Mouse (Mus musculus) midbrain, embryonic 15.5 days (tissue): ENCODE data around the gene Mrpl45. TPM values are rescaled to one million over a fixed set of nuclear protein-coding genes. Genes with fewer than 3 reads are reported as not detected.
A peak's percentile ranks its signal among the peaks of the same experiment; 100 is the strongest.
"Not testable (repeated sequence)": the region's sequence is repeated elsewhere in the genome, so short reads cannot be mapped to it uniquely, and the experiment has no call there.

Experiments used
- ATAC-seq: fragments of 200-750 bp; cut with Nextera tagmentation; replicated peaks from 2 replicates; pipeline ENCODE4 v1.8.0; 2017; ENCODE audit warnings: moderate TSS enrichment
- H3K27ac ChIP-seq: fragments of 300-500 bp; sonication (generic); 2 replicates; pipeline ENCODE4 v1.5.1; 2015; ENCODE audit warnings: mild to moderate bottlenecking, inconsistent platforms
- H3K27me3 ChIP-seq: fragments of 300-500 bp; sonication (generic); replicated peaks from 2 replicates; pipeline ENCODE4 v1.6.1; 2015; ENCODE audit warnings: inconsistent platforms
- H3K36me3 ChIP-seq: fragments of 300-500 bp; sonication (generic); replicated peaks from 2 replicates; pipeline ENCODE4 v1.6.1; 2015; ENCODE audit warnings: inconsistent platforms
- H3K4me1 ChIP-seq: fragments of 300-500 bp; sonication (generic); 2 replicates; pipeline ENCODE4 v1.6.1; 2015; ENCODE audit warnings: inconsistent platforms
- H3K4me2 ChIP-seq: fragments of 300-500 bp; sonication (generic); 2 replicates; pipeline ENCODE4 v1.6.1; 2015; ENCODE audit warnings: inconsistent platforms, mild to moderate bottlenecking, moderate library complexity
- H3K4me3 ChIP-seq: fragments of 300-500 bp; sonication (generic); 2 replicates; pipeline ENCODE4 v1.5.1; 2015; ENCODE audit warnings: mild to moderate bottlenecking, inconsistent platforms
- H3K9ac ChIP-seq: fragments of 300-500 bp; sonication (generic); 2 replicates; pipeline ENCODE4 v1.6.1; 2015; ENCODE audit warnings: mild to moderate bottlenecking, inconsistent platforms
- H3K9me3 ChIP-seq: fragments of 300-500 bp; sonication (generic); 2 replicates; pipeline ENCODE4 v1.6.1; 2016; ENCODE audit warnings: inconsistent platforms
- WGBS: fragments of 180-500 bp; shearing (Covaris S2); methylation state at CpG from one replicate; pipeline ENCODE4 v1.1.7; 2015; ENCODE audit warnings: mixed read lengths; 5-methylcytosine and 5-hydroxymethylcytosine counted together
- polyA plus RNA-seq: library from polyadenylated mRNA; unstranded; fragments of >200 nt; fragmentation: Nextera tagmentation; extraction: Ambion mirVana; gene quantifications from 2 replicates; pipeline ENCODE4 v1.2.1, GENCODE M21; 2015

The Mrpl45 gene
- polyA plus RNA-seq, result 33.1 and 38.1 TPM in 2 replicates

GRCm38 (mm10) chr11:97315504-97316503, at the start of gene Mrpl45:
Mrpl45 (plus strand) TSS chr11:97315716.
- under 1% methylated on average over 50 of the region's 50 CpGs for WGBS
- no peaks in the 10 kb centered on the region for H3K9me3 ChIP-seq
- H3K4me2 ChIP-seq, result peak within 1 kb of the TSS; percentile 53
- H3K27ac ChIP-seq, result peak within 1 kb of the TSS; percentile 84
- peaks cover 22% of the 10 kb centered on the region for H3K4me1 ChIP-seq
- H3K9ac ChIP-seq, result peak within 1 kb of the TSS; percentile 67
- peak; percentile 96 for ATAC-seq
- peak within 1 kb of the TSS; percentile 51 for H3K4me3 ChIP-seq
- H3K27me3 ChIP-seq, result no peaks in the 10 kb centered on the region
- H3K36me3 ChIP-seq, result no peaks in the 10 kb centered on the region

- not testable (repeated sequence) for H3K9ac ChIP-seq, H3K4me2 ChIP-seq, H3K27ac ChIP-seq, H3K4me1 ChIP-seq, H3K9me3 ChIP-seq, H3K4me3 ChIP-seq, ATAC-seq, H3K27me3 ChIP-seq, H3K36me3 ChIP-seq
- 97% methylated on average over 1 of the region's 1 CpGs for WGBS
Observed at GRCm38 (mm10) chr11:97266544-97266943, 49.0 kb upstream of the Mrpl45 start.

- 82% methylated on average over 2 of the region's 2 CpGs for WGBS
- not testable (repeated sequence) for ATAC-seq, H3K4me3 ChIP-seq, H3K27ac ChIP-seq, H3K4me1 ChIP-seq, H3K9me3 ChIP-seq, H3K27me3 ChIP-seq, H3K36me3 ChIP-seq, H3K4me2 ChIP-seq, H3K9ac ChIP-seq
Observed at GRCm38 (mm10) chr11:97270004-97270403, 45.5 kb upstream of the Mrpl45 start.

- no peak overlapping the region for H3K27ac ChIP-seq
- no peaks in the 10 kb centered on the region for H3K9me3 ChIP-seq
- H3K4me1 ChIP-seq, result peaks cover 14% of the 10 kb centered on the region
- no peak overlapping the region for H3K4me2 ChIP-seq
- WGBS, result 96% methylated on average over 4 of the region's 4 CpGs
- H3K36me3 ChIP-seq, result no peaks in the 10 kb centered on the region
- H3K4me3 ChIP-seq, result no peak overlapping the region
- no peaks in the 10 kb centered on the region for H3K27me3 ChIP-seq
- no peak for ATAC-seq
- H3K9ac ChIP-seq, result no peak overlapping the region
Observed at GRCm38 (mm10) chr11:97272835-97273234, 42.7 kb upstream of the Mrpl45 start.

- H3K4me2 ChIP-seq, result no peak overlapping the region
- no peaks in the 10 kb centered on the region for H3K27me3 ChIP-seq
- WGBS, result 85% methylated on average over 5 of the region's 5 CpGs
- no peak overlapping the region for H3K4me3 ChIP-seq
- H3K4me1 ChIP-seq, result peaks cover 22% of the 10 kb centered on the region
- no peaks in the 10 kb centered on the region for H3K36me3 ChIP-seq
- no peaks in the 10 kb centered on the region for H3K9me3 ChIP-seq
- H3K9ac ChIP-seq, result no peak overlapping the region
- no peak overlapping the region for H3K27ac ChIP-seq
- no peak for ATAC-seq
Observed at GRCm38 (mm10) chr11:97273613-97274012, 41.9 kb upstream of the Mrpl45 start.

GRCm38 (mm10) chr11:97274947-97275346, 40.6 kb upstream of the Mrpl45 start:
- ATAC-seq, H3K9ac ChIP-seq, H3K27ac ChIP-seq, H3K36me3 ChIP-seq, H3K4me3 ChIP-seq, H3K9me3 ChIP-seq, H3K4me2 ChIP-seq, H3K27me3 ChIP-seq: not testable (repeated sequence)
- H3K4me1 ChIP-seq, result peaks cover 27% of the 10 kb centered on the region
- WGBS, result 94% methylated on average over 6 of the region's 6 CpGs

GRCm38 (mm10) chr11:97275349-97275748, 40.2 kb upstream of the Mrpl45 start:
- Histone ChIP-seq H3K4me2 (no peak overlapping the region), H3K4me1 (peaks cover 27% of the 10 kb centered on the region)
- ATAC-seq, result no peak

GRCm38 (mm10) chr11:97276019-97276418, 39.5 kb upstream of the Mrpl45 start:
- Histone ChIP-seq H3K9me3 (no peaks in the 10 kb centered on the region), H3K4me1 (peaks cover 29% of the 10 kb centered on the region), H3K9ac (no peak overlapping the region), H3K27ac (no peak overlapping the region), H3K36me3 (no peaks in the 10 kb centered on the region), H3K27me3 (no peaks in the 10 kb centered on the region), H3K4me2 (no peak overlapping the region), H3K4me3 (no peak overlapping the region)
- WGBS, result 27% methylated on average over 1 of the region's 1 CpGs
- no peak for ATAC-seq

More at GRCm38 (mm10) chr11:97275349-97275748, 40.2 kb upstream of the Mrpl45 start:
- Histone ChIP-seq H3K27ac (no peak overlapping the region), H3K4me3 (no peak overlapping the region), H3K9me3 (no peaks in the 10 kb centered on the region), H3K9ac (no peak overlapping the region), H3K36me3 (no peaks in the 10 kb centered on the region), H3K27me3 (no peaks in the 10 kb centered on the region)
- WGBS, result 94% methylated on average over 2 of the region's 2 CpGs

GRCm38 (mm10) chr11:97277166-97277565, 38.4 kb upstream of the Mrpl45 start:
- no peak for ATAC-seq
- no peaks in the 10 kb centered on the region for H3K27me3 ChIP-seq
- no peaks in the 10 kb centered on the region for H3K36me3 ChIP-seq
- H3K9me3 ChIP-seq, result no peaks in the 10 kb centered on the region
- 75% methylated on average over 5 of the region's 5 CpGs for WGBS
- no peak overlapping the region for H3K27ac ChIP-seq
- H3K9ac ChIP-seq, result no peak overlapping the region
- no peak overlapping the region for H3K4me3 ChIP-seq
- H3K4me1 ChIP-seq, result peaks cover 31% of the 10 kb centered on the region
- no peak overlapping the region for H3K4me2 ChIP-seq

GRCm38 (mm10) chr11:97278456-97278855, 37.1 kb upstream of the Mrpl45 start:
- 62% methylated on average over 6 of the region's 6 CpGs for WGBS
- Histone ChIP-seq H3K4me1 (peaks cover 31% of the 10 kb centered on the region), H3K4me3 (peak overlapping the region; percentile 74), H3K9me3 (no peaks in the 10 kb centered on the region), H3K9ac (peak overlapping the region; percentile 94; the same call in 1 of the 2 replicates), H3K36me3 (no peaks in the 10 kb centered on the region), H3K27ac (no peak overlapping the region), H3K4me2 (peak overlapping the region; percentile 61), H3K27me3 (no peaks in the 10 kb centered on the region)
- ATAC-seq, result no peak

GRCm38 (mm10) chr11:97279040-97279404, 36.5 kb upstream of the Mrpl45 start:
- H3K27me3 ChIP-seq, result no peaks in the 10 kb centered on the region
- no peaks in the 10 kb centered on the region for H3K9me3 ChIP-seq
- WGBS, result 13% methylated on average over 11 of the region's 11 CpGs
- H3K36me3 ChIP-seq, result no peaks in the 10 kb centered on the region
- H3K4me2 ChIP-seq, result peak overlapping the region; percentile 61
- H3K4me3 ChIP-seq, result peak overlapping the region; percentile 74
- H3K4me1 ChIP-seq, result peaks cover 31% of the 10 kb centered on the region
- peak overlapping the region; percentile 97 for H3K27ac ChIP-seq
- ATAC-seq, result 0 out of 2 replicates have a peak, but pooled peaks have one; percentile 1
- peak overlapping the region; percentile 94 for H3K9ac ChIP-seq

GRCm38 (mm10) chr11:97279405-97280215, 35.9 kb upstream of the Mrpl45 start:
- H3K9me3 ChIP-seq, result no peaks in the 10 kb centered on the region
- peak; percentile 83 for ATAC-seq
- H3K4me2 ChIP-seq, result peak overlapping the region; percentile 61
- peak overlapping the region; percentile 94 for H3K9ac ChIP-seq
- H3K4me3 ChIP-seq, result peak overlapping the region; percentile 74
- no peaks in the 10 kb centered on the region for H3K36me3 ChIP-seq
- H3K4me1 ChIP-seq, result peaks cover 31% of the 10 kb centered on the region
- no peaks in the 10 kb centered on the region for H3K27me3 ChIP-seq
- peak overlapping the region; percentile 97 for H3K27ac ChIP-seq
- 0% methylated on average over 47 of the region's 64 CpGs for WGBS
